Comparison of ENCODE assay signal across 7 mouse cellular contexts in the genomic region with DNA sequence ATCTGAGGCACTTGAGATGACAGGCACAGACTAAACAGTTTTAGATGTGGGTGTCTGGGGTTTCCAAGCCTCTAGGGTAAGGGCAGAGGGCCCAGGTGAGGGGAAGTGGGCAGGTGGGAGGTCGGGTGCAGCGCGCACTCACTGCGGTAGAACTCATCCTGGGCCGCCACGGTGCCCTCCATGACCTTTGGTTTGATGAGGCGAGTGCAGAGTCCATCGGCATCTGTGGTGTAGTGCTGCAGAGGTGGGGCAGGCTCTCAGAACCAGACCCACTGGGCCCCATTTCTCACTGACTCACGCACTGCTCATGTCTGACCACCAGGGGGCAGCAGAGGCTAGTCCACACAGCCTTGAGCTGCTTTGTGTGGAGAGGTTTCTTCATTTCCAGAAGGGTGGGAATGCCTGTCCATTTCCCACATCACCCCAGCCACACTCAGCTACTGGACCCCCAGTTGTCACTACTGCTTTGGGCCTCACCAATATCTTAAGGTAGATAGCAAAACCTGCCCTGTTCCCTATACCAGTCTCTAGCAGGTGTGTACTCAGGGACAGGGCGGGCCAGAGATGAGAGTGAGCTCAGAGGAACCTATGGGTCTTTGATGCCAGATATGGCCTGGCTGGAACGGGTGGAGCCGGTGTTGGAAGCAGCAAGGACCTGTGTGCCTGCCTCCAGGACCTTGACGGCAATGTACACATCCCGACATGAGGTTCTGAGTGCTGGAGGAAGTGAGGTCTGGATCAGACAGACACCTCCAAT. TPM values are rescaled to one million over a fixed set of nuclear protein-coding genes. Genes with fewer than 3 reads are reported as not detected.
DNase-seq lines count a peak whose midpoint lies in the region; ATAC-seq lines count a peak whose summit lies in the region.

No protein-coding gene starts in this region.

- H3K9ac ChIP-seq in intestine, embryonic 15.5 days: no peak overlapping the region
- H3K9ac ChIP-seq in limb, embryonic 11.5 days (ENCODE audit: low read length): no peak overlapping the region
- H3K9ac ChIP-seq in midbrain, embryonic 12.5 days (replicated peaks): no peak overlapping the region

- H3K4me3 ChIP-seq in intestine, embryonic 15.5 days (replicated peaks): no peak overlapping the region
- H3K4me3 ChIP-seq in limb, embryonic 11.5 days (ENCODE audit: low read depth, low read length): no peak overlapping the region
- H3K4me3 ChIP-seq in midbrain, embryonic 12.5 days: no peak overlapping the region

- peaks cover 42% of the 10 kb centered on the region for H3K36me3 ChIP-seq in intestine, embryonic 15.5 days
- peaks cover 35% of the 10 kb centered on the region for H3K36me3 ChIP-seq in limb, embryonic 11.5 days (ENCODE audit: control insufficient read depth, insufficient read depth, low read length)
- peaks cover 82% of the 10 kb centered on the region for H3K36me3 ChIP-seq in midbrain, embryonic 12.5 days

- peak; percentile 72 for ATAC-seq in intestine, embryonic 15.5 days
- ATAC-seq in limb, embryonic 11.5 days (ENCODE audit: insufficient number of reproducible peaks, low FRiP score, low TSS enrichment, low read depth): peak; percentile 44; the same call in 1 of the 2 replicates
- ATAC-seq in midbrain, embryonic 12.5 days (ENCODE audit: low FRiP score, low read depth): peak; percentile 68

- peak; percentile 76 for DNase-seq in adrenal gland, adult 2 months
- DNase-seq in embryo, embryonic 10 days (ENCODE audit: low spot score): peak; percentile 76
- DNase-seq in gastrocnemius, postnatal 25 days: peak; percentile 45
- peak; percentile 87 for DNase-seq in limb, embryonic 11.5 days (ENCODE audit: low spot score)
- peak; percentile 62 to 77 for DNase-seq in spleen, adult 18-20 months

- H3K27ac ChIP-seq in intestine, embryonic 15.5 days: no peak overlapping the region
- H3K27ac ChIP-seq in limb, embryonic 11.5 days (replicated peaks; ENCODE audit: low read depth, low read length): no peak overlapping the region
- peak overlapping the region; percentile 50 for H3K27ac ChIP-seq in midbrain, embryonic 12.5 days (replicated peaks)

- 58% methylated on average over 14 of the region's 14 CpGs for whole genome bisulfite sequencing in intestine, embryonic 15.5 days
- WGBS in limb, embryonic 11.5 days: 66% methylated on average over 14 of the region's 14 CpGs
- 66% methylated on average over 14 of the region's 14 CpGs for WGBS in midbrain, embryonic 12.5 days

- H3K9me3 ChIP-seq in intestine, embryonic 15.5 days: no peaks in the 10 kb centered on the region
- no peaks in the 10 kb centered on the region for H3K9me3 ChIP-seq in limb, embryonic 11.5 days (ENCODE audit: control insufficient read depth, low read length)
- H3K9me3 ChIP-seq in midbrain, embryonic 12.5 days: no peaks in the 10 kb centered on the region

- no peaks in the 10 kb centered on the region for H3K27me3 ChIP-seq in intestine, embryonic 15.5 days (replicated peaks)
- H3K27me3 ChIP-seq in limb, embryonic 11.5 days (ENCODE audit: control insufficient read depth, insufficient read depth, low read length): no peaks in the 10 kb centered on the region
- no peaks in the 10 kb centered on the region for H3K27me3 ChIP-seq in midbrain, embryonic 12.5 days

- no peak overlapping the region for H3K4me2 ChIP-seq in intestine, embryonic 15.5 days (replicated peaks)
- H3K4me2 ChIP-seq in limb, embryonic 11.5 days (ENCODE audit: low read depth, severe bottlenecking): no peak overlapping the region
- H3K4me2 ChIP-seq in midbrain, embryonic 12.5 days (replicated peaks): no peak overlapping the region

- peaks cover 11% of the 10 kb centered on the region for H3K4me1 ChIP-seq in intestine, embryonic 15.5 days (replicated peaks)
- H3K4me1 ChIP-seq in limb, embryonic 11.5 days (ENCODE audit: control insufficient read depth, insufficient read depth, low read length): 0 out of 2 replicates have a peak, but pooled peaks cover 3% of the 10 kb centered on the region
- peaks cover 8% of the 10 kb centered on the region for H3K4me1 ChIP-seq in midbrain, embryonic 12.5 days

RNA-seq across cellular contexts. Expression of a gene that starts 8.7 kb away (rescaled TPM):
- not detected for total RNA-seq in adrenal gland, adult 2 months (2021)
- polyA plus RNA-seq in adrenal gland, adult 2 months (2012; rRNA removed): not detected in 2 replicates
- not detected for total RNA-seq in gastrocnemius, postnatal 25 days (2021)
- polyA plus RNA-seq in intestine, embryonic 15.5 days (2015; fragmentation: Nextera tagmentation; extraction: Ambion mirVana): not detected in 2 replicates
- not detected in 2 replicates for polyA plus RNA-seq in limb, embryonic 11.5 days (2014; fragmentation: Nextera tagmentation; extraction: Ambion mirVana)
- 0.10 TPM in 1 of 2 replicates, not detected in the other for polyA plus RNA-seq in midbrain, embryonic 12.5 days (2016; fragmentation: Nextera tagmentation; extraction: Ambion mirVana)

RNA-seq across cellular contexts. Expression of a gene that starts 23.2 kb away (rescaled TPM):
- total RNA-seq in adrenal gland, adult 2 months (2021): not detected
- not detected in 2 replicates for polyA plus RNA-seq in adrenal gland, adult 2 months (2012; rRNA removed)
- total RNA-seq in gastrocnemius, postnatal 25 days (2021): not detected
- not detected in 2 replicates for polyA plus RNA-seq in intestine, embryonic 15.5 days (2015; fragmentation: Nextera tagmentation; extraction: Ambion mirVana)
- not detected in 2 replicates for polyA plus RNA-seq in limb, embryonic 11.5 days (2014; fragmentation: Nextera tagmentation; extraction: Ambion mirVana)
- polyA plus RNA-seq in midbrain, embryonic 12.5 days (2016; fragmentation: Nextera tagmentation; extraction: Ambion mirVana): 3.7 and 4.8 TPM in 2 replicates

RNA-seq across cellular contexts. Expression of a gene that starts 24.1 kb away (rescaled TPM):
- total RNA-seq in adrenal gland, adult 2 months (2021): 10 to 100 TPM; 61.1 to 95.5 TPM
- 75.0 and 80.2 TPM in 2 replicates for polyA plus RNA-seq in adrenal gland, adult 2 months (2012; rRNA removed)
- 10 to 100 TPM in 1 of 2 experiments, 1 to 10 TPM in 1; 8.4 to 13.0 TPM for total RNA-seq in gastrocnemius, postnatal 25 days (2021)
- 29.0 and 31.4 TPM in 2 replicates for polyA plus RNA-seq in intestine, embryonic 15.5 days (2015; fragmentation: Nextera tagmentation; extraction: Ambion mirVana)
- polyA plus RNA-seq in limb, embryonic 11.5 days (2014; fragmentation: Nextera tagmentation; extraction: Ambion mirVana): 33.7 and 34.6 TPM in 2 replicates
- polyA plus RNA-seq in midbrain, embryonic 12.5 days (2016; fragmentation: Nextera tagmentation; extraction: Ambion mirVana): 35.3 and 40.0 TPM in 2 replicates

RNA-seq across cellular contexts. Expression of a gene that starts 40.0 kb away (rescaled TPM):
- 10 to 100 TPM; 11.0 to 14.7 TPM for total RNA-seq in adrenal gland, adult 2 months (2021)
- polyA plus RNA-seq in adrenal gland, adult 2 months (2012; rRNA removed): 20.7 and 23.0 TPM in 2 replicates
- total RNA-seq in gastrocnemius, postnatal 25 days (2021): 1 to 10 TPM; 3.8 to 4.0 TPM
- polyA plus RNA-seq in intestine, embryonic 15.5 days (2015; fragmentation: Nextera tagmentation; extraction: Ambion mirVana): 16.3 and 20.4 TPM in 2 replicates
- 9.7 and 9.8 TPM in 2 replicates for polyA plus RNA-seq in limb, embryonic 11.5 days (2014; fragmentation: Nextera tagmentation; extraction: Ambion mirVana)
- 21.6 and 22.9 TPM in 2 replicates for polyA plus RNA-seq in midbrain, embryonic 12.5 days (2016; fragmentation: Nextera tagmentation; extraction: Ambion mirVana)

RNA-seq across cellular contexts. Expression of a gene that starts 54.2 kb away (rescaled TPM):
- total RNA-seq in adrenal gland, adult 2 months (2021): 1 to 10 TPM in 1 of 2 experiments, not detected in 1; 1.6 TPM
- 0.24 TPM in 1 of 2 replicates, not detected in the other for polyA plus RNA-seq in adrenal gland, adult 2 months (2012; rRNA removed)
- not detected for total RNA-seq in gastrocnemius, postnatal 25 days (2021)
- polyA plus RNA-seq in intestine, embryonic 15.5 days (2015; fragmentation: Nextera tagmentation; extraction: Ambion mirVana): not detected in 2 replicates
- polyA plus RNA-seq in limb, embryonic 11.5 days (2014; fragmentation: Nextera tagmentation; extraction: Ambion mirVana): not detected in 2 replicates
- polyA plus RNA-seq in midbrain, embryonic 12.5 days (2016; fragmentation: Nextera tagmentation; extraction: Ambion mirVana): not detected in 2 replicates
